In genomic region chr19:8839103-8839907, GRCm38 (mm10) we compare ENCODE assay signal across 8 mouse cellular contexts. TPM values are rescaled to one million over a fixed set of nuclear protein-coding genes. Genes with fewer than 3 reads are reported as not detected.
DNase-seq lines count a peak whose midpoint lies in the region; ATAC-seq and TF ChIP-seq lines count a peak whose summit lies in the region.

TSS of gene Gng3 (minus strand) at chr19:8839194.

- peaks cover 11 to 45% of the 10 kb centered on the region in 2 experiments for H3K4me1 ChIP-seq in CH12.LX (ENCODE audit: control insufficient read depth in 1 of 2, insufficient read depth in 2 of 2)
- H3K4me1 ChIP-seq in hindbrain, postnatal 0 days (ENCODE audit: insufficient read depth, low read length), result peaks cover 8% of the 10 kb centered on the region
- H3K4me1 ChIP-seq in liver, embryonic 12.5 days, result peaks cover 43% of the 10 kb centered on the region

- H3K79me2 ChIP-seq in CH12.LX (replicated peaks; ENCODE audit: control insufficient read depth, extremely low read depth, insufficient read depth, poor library complexity, severe bottlenecking), result peaks cover 20% of the 10 kb centered on the region

- no peaks in the 10 kb centered on the region for H3K27me3 ChIP-seq in CH12.LX (replicated peaks)
- H3K27me3 ChIP-seq in hindbrain, postnatal 0 days (ENCODE audit: insufficient read depth, low read length), result no peaks in the 10 kb centered on the region
- no peaks in the 10 kb centered on the region for H3K27me3 ChIP-seq in liver, embryonic 12.5 days (replicated peaks)

- peak; percentile 38; the same call in 1 of the 2 replicates for TF ChIP-seq POLR2A in CH12.LX (IDR thresholded peaks at IDR 0.05; ENCODE audit: low read depth, low read length)

- peak within 1 kb of the TSS; percentile 96 for H3K4me2 ChIP-seq in CH12.LX (ENCODE audit: insufficient read depth, low read depth, poor library complexity, severe bottlenecking)
- H3K4me2 ChIP-seq in hindbrain, postnatal 0 days (ENCODE audit: low read depth, low read length), result peak within 1 kb of the TSS; percentile 91
- peak within 1 kb of the TSS; percentile 93 for H3K4me2 ChIP-seq in liver, embryonic 12.5 days

- no peak for TF ChIP-seq RAD21 in CH12.LX (IDR thresholded peaks at IDR 0.05; ENCODE audit: low read depth, low read length)

- H3K9ac ChIP-seq in CH12.LX (ENCODE audit: insufficient read depth, low read depth), result peak within 1 kb of the TSS; percentile 75
- H3K9ac ChIP-seq in hindbrain, postnatal 0 days (replicated peaks; ENCODE audit: low read length), result peak within 1 kb of the TSS; percentile 73
- H3K9ac ChIP-seq in liver, embryonic 12.5 days, result peak within 1 kb of the TSS; percentile 79

- H3K36me3 ChIP-seq in CH12.LX (replicated peaks in 1 of 2; ENCODE audit: control insufficient read depth in 1 of 2, insufficient read depth in 1 of 2, low read length in 1 of 2), result peaks cover 15 to 51% of the 10 kb centered on the region in 2 experiments
- peaks cover 10% of the 10 kb centered on the region; the same call in 1 of the 2 replicates for H3K36me3 ChIP-seq in hindbrain, postnatal 0 days (ENCODE audit: insufficient read depth, low read length)
- H3K36me3 ChIP-seq in liver, embryonic 12.5 days, result peaks cover 41% of the 10 kb centered on the region

- no peak for DNase-seq in adrenal gland, postnatal 4 days (ENCODE audit: low spot score in 2 of 2)
- no peak for DNase-seq in adrenal gland, postnatal 14 days
- DNase-seq in CH12.LX (ENCODE audit: extremely low read depth), result peak; percentile 64
- DNase-seq in embryo, embryonic 9.5 days (ENCODE audit: extremely low spot score), result peak; percentile 65
- peak; percentile 92 for DNase-seq in hindbrain, postnatal 0 days (ENCODE audit: low spot score)
- peak; percentile 85 for DNase-seq in right cerebral cortex, postnatal 25 days
- no peak for DNase-seq in thymus, postnatal 0 days (ENCODE audit: low spot score)

- no peaks in the 10 kb centered on the region for H3K9me3 ChIP-seq in CH12.LX (replicated peaks; ENCODE audit: low read length)
- no peaks in the 10 kb centered on the region for H3K9me3 ChIP-seq in hindbrain, postnatal 0 days (ENCODE audit: low read length)
- H3K9me3 ChIP-seq in liver, embryonic 12.5 days (replicated peaks), result no peaks in the 10 kb centered on the region

- TF ChIP-seq EP300 in CH12.LX (IDR thresholded peaks at IDR 0.05; ENCODE audit: low read length), result no peak

- peak within 1 kb of the TSS; percentile 92 for H3K27ac ChIP-seq in CH12.LX (ENCODE audit: insufficient read depth, low read depth)
- peak within 1 kb of the TSS; percentile 97 for H3K27ac ChIP-seq in hindbrain, postnatal 0 days
- peak within 1 kb of the TSS; percentile 92 for H3K27ac ChIP-seq in liver, embryonic 12.5 days

- peak; percentile 87 for ATAC-seq in hindbrain, postnatal 0 days
- ATAC-seq in liver, embryonic 12.5 days, result no peak

- in situ Hi-C loops in CH12.LX (cut with MboI; ENCODE audit: low pct_ligation_motif_present, low pct_unique_long_range_greater_than_20kb, low sequenced_read_pairs), result loop anchor here (25.0 kb wide), 1 partner anchor 1023 kb away; no protein-coding TSS in a partner anchor

- dilution Hi-C loops in CH12.LX (cut with MboI; ENCODE audit: extremely low pct_ligation_motif_present, extremely low pct_unique_long_range_greater_than_20kb, low sequenced_read_pairs), result no loop called here

- 30% methylated on average over 11 of the region's 11 CpGs for WGBS in hindbrain, postnatal 0 days
- WGBS in liver, embryonic 12.5 days (ENCODE audit: insufficient replicate concordance), result 78% methylated on average over 11 of the region's 11 CpGs

- H3K4me3 ChIP-seq in CH12.LX (replicated peaks in 1 of 3; ENCODE audit: low read depth in 2 of 3, low read length in 2 of 3, poor library complexity in 1 of 3), result peak within 1 kb of the TSS; percentile 56 to 81 (median 65)
- peak within 1 kb of the TSS; percentile 51 for H3K4me3 ChIP-seq in hindbrain, postnatal 0 days (ENCODE audit: low read length)
- peak within 1 kb of the TSS; percentile 69 for H3K4me3 ChIP-seq in liver, embryonic 12.5 days

- TF ChIP-seq CTCF in CH12.LX (conservative IDR thresholded peaks at IDR 0.05 in 1 of 2, IDR thresholded peaks at IDR 0.05 in 1 of 2; ENCODE audit: low read depth in 2 of 2, low read length in 2 of 2), result no peak
- peak; percentile 12; the same call in 1 of the 2 replicates for TF ChIP-seq CTCF in hindbrain, postnatal 0 days (IDR thresholded peaks at IDR 0.05; ENCODE audit: low read depth)

TF ChIP-seq in CH12.LX, 34 proteins besides CTCF, POLR2A, EP300 and RAD21:
- TF ChIP-seq MAX (IDR thresholded peaks at IDR 0.05; ENCODE audit: low read length) (0 out of 2 replicates have a peak, but pooled peaks have one; percentile 46), CHD2 (IDR thresholded peaks at IDR 0.05; ENCODE audit: low read length) (peak; percentile 75), POLR2AphosphoS2 (IDR thresholded peaks at IDR 0.05; ENCODE audit: low read depth, low read length) (no peak), ZC3H11A (IDR thresholded peaks at IDR 0.05; ENCODE audit: low read depth, low read length) (no peak), TCF12 (IDR thresholded peaks at IDR 0.05; ENCODE audit: low read depth, low read length) (peak; percentile 77), ETS1 (conservative IDR thresholded peaks at IDR 0.05; ENCODE audit: low read depth, low read length) (0 out of 2 replicates have a peak, but pooled peaks have one; percentile 32), IRF4 (IDR thresholded peaks at IDR 0.05; ENCODE audit: low read depth, low read length) (0 out of 2 replicates have a peak, but pooled peaks have one; percentile 17), NELFE (IDR thresholded peaks at IDR 0.05; ENCODE audit: low read depth, low read length) (no peak), E2F4 (IDR thresholded peaks at IDR 0.05; ENCODE audit: insufficient replicate concordance, low read depth, low read length) (no peak), TBP (conservative IDR thresholded peaks at IDR 0.05; ENCODE audit: low read depth, low read length) (0 out of 2 replicates have a peak, but pooled peaks have one; percentile 56), MXI1 (IDR thresholded peaks at IDR 0.05; ENCODE audit: low read depth, low read length) (peak; percentile 48; the same call in 1 of the 2 replicates), SIN3A (IDR thresholded peaks at IDR 0.05; ENCODE audit: low read length) (peak; percentile 73), NRF1 (IDR thresholded peaks at IDR 0.05; ENCODE audit: low read depth, low read length) (0 out of 2 replicates have a peak, but pooled peaks have one; percentile 15), BHLHE40 (IDR thresholded peaks at IDR 0.05; ENCODE audit: low read depth, low read length) (peak; percentile 36; the same call in 1 of the 2 replicates), RCOR1 (conservative IDR thresholded peaks at IDR 0.05; ENCODE audit: low read depth, low read length) (no peak; the same call in 1 of the 2 replicates), GABPA (IDR thresholded peaks at IDR 0.05; ENCODE audit: insufficient replicate concordance, low read depth, low read length) (no peak), USF2 (conservative IDR thresholded peaks at IDR 0.05; ENCODE audit: low read depth, low read length) (no peak), PAX5 (IDR thresholded peaks at IDR 0.05; ENCODE audit: low read length) (no peak), MAZ (IDR thresholded peaks at IDR 0.05; ENCODE audit: low read depth, low read length) (no peak; the same call in 1 of the 2 replicates), USF1 (IDR thresholded peaks at IDR 0.05; ENCODE audit: low read depth, low read length) (no peak), ZKSCAN1 (IDR thresholded peaks at IDR 0.05; ENCODE audit: borderline replicate concordance, low read depth, low read length) (no peak), JUND (conservative IDR thresholded peaks at IDR 0.05; ENCODE audit: low read depth, low read length) (no peak), ZMIZ1 (IDR thresholded peaks at IDR 0.05; ENCODE audit: low read depth, low read length) (no peak), KAT2A (IDR thresholded peaks at IDR 0.05; ENCODE audit: insufficient replicate concordance, low read length) (no peak), MEF2A (IDR thresholded peaks at IDR 0.05; ENCODE audit: borderline replicate concordance, low read depth, low read length) (peak; percentile 44; the same call in 1 of the 2 replicates), ELF1 (IDR thresholded peaks at IDR 0.05; ENCODE audit: low read depth, low read length) (peak; percentile 76), MYC (IDR thresholded peaks at IDR 0.05; ENCODE audit: low read depth, low read length) (peak; percentile 40; the same call in 1 of the 2 replicates), CHD1 (IDR thresholded peaks at IDR 0.05; ENCODE audit: low read depth, low read length) (peak; percentile 98), UBTF (IDR thresholded peaks at IDR 0.05; ENCODE audit: low read depth, low read length) (no peak), ZNF384 (IDR thresholded peaks at IDR 0.05; ENCODE audit: low read depth, low read length) (no peak), SMC3 (IDR thresholded peaks at IDR 0.05; ENCODE audit: low read depth, low read length) (no peak), JUN (IDR thresholded peaks at IDR 0.05; ENCODE audit: insufficient read depth, low read depth, low read length) (no peak), MAFK (IDR thresholded peaks at IDR 0.05; ENCODE audit: insufficient replicate concordance, low read length) (no peak), HCFC1 (IDR thresholded peaks at IDR 0.05; ENCODE audit: low read depth, low read length) (peak; percentile 49; the same call in 1 of the 2 replicates)

RNA-seq across cellular contexts. Expression of gene Gng3, which starts in this region (rescaled TPM):
- 10 to 100 TPM; 14.5 to 16.3 TPM for total RNA-seq in adrenal gland, postnatal 4 days (2021)
- 6.4 and 9.3 TPM in 2 replicates for total RNA-seq in adrenal gland, postnatal 14 days (2021)
- 3.1 and 6.1 TPM in 2 replicates for total RNA-seq in CH12.LX (2012; rRNA removed)
- 0.55 and 0.56 TPM in 2 replicates for total RNA-seq in CH12.LX (2014; rRNA removed)
- polyA plus RNA-seq in CH12.LX (2012; ENCODE audit: insufficient read length, low read depth), result 8.1 and 10.3 TPM in 2 replicates
- 93.2 and 99.7 TPM in 2 replicates for total RNA-seq in hindbrain, postnatal 0 days (2014; rRNA removed)
- 591 and 626 TPM in 2 replicates for polyA plus RNA-seq in hindbrain, postnatal 0 days (2015; fragmentation: Nextera tagmentation; extraction: Ambion mirVana)
- 0.62 and 0.65 TPM in 2 replicates for polyA plus RNA-seq in liver, embryonic 12.5 days (2016; fragmentation: Nextera tagmentation; extraction: Ambion mirVana)
- 0.36 and 0.66 TPM in 2 replicates for polyA plus RNA-seq in thymus, postnatal 0 days (2015; fragmentation: Nextera tagmentation; extraction: Ambion mirVana)

Comparison
In these comparisons a context has a peak if more than half of its experiments do, and no peak if none do; other contexts are left out.
1. RNA of gene Gng3 (polyA plus RNA-seq): 591 to 626 TPM in hindbrain, postnatal 0 days; 8.1 to 10.3 TPM in CH12.LX, 0.36 to 0.66 TPM in thymus, postnatal 0 days and 0.62 to 0.65 TPM in liver, embryonic 12.5 days; every median in the first group is over 10 times any median in the second.
2. DNase-seq: peak in CH12.LX (single experiment), embryo, embryonic 9.5 days (single experiment), hindbrain, postnatal 0 days (single experiment) and right cerebral cortex, postnatal 25 days (single experiment); none in adrenal gland, postnatal 4 days (0 of 2), adrenal gland, postnatal 14 days (single experiment) and thymus, postnatal 0 days (single experiment).
3. Peak in every context shown above with its lines, with median percentiles within 50 percentile points of each other: H3K27ac ChIP-seq, H3K4me2 ChIP-seq, H3K4me3 ChIP-seq and H3K9ac ChIP-seq.